Mouse (Mus musculus): ENCODE measurements around the gene Slc39a3.

The Slc39a3 gene

DNA sequence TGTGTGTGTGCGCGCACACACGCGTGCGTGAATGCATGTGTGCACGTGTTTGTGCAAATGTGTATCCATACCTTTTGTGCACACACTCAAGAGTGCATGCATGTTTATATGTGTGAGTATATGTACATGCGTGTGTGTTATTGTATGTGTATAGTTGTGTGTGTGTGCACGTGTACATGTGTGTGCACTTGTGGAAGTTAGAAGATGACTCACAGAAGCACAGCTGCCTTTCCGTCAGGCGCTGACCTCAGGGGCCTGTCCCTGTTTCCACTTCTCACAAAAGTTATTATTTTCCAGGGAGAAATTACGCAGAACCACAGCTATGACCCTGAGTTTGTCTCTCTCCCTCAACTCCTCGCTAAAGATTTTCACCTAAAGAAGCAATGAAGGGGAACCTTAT is 53.0 kb downstream of the Slc39a3 start:
- 94% methylated on average over 12 of the region's 12 CpGs for WGBS

DNA sequence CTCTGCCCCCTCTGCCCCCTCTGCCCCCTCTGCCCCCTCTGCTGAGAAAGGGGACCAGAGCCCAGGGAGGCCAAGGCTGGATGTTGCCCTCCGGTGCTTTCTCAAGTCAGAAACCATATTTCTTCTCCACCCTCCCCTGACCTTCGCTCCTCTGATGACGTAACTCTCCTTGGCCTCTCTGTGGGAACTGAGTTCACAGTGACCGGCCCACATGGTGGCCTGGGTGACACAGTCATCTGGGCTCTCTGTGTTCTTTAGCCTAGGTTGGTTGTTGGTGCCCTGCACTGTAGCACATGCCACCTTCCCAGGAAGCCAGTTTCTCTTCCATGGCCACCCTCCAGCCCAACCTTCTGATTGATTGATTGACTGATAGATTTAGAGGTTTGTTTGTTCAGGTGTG is 54.8 kb downstream of the Slc39a3 start:
- WGBS: 75% methylated on average over 4 of the region's 4 CpGs

DNA sequence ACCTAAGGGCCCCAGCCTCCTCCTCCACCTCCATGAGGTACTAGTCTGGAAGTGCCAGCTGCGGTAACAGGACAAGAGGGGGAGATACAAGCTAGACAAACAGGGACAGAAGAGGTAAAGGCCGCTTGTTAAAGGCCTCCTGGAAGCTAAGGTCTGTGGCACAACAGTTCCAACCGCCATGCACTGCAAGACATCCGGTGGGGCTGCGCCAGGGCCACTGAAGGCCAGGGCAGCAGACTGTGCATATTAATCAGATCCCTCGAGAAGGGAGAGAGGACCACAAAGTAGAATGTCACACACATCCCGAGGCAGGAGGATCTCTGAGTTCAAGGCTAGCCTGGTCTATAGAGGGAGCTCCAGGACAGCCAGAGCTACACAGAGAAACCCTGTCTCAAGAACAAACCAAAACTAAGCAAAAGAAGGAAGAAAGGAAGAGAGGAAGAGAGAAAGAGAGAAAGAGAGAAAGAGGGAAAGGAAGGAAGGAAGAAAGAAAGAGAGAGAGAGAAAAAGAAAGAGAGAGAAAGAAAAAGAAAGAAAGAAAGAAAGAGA is 55.6 kb downstream of the Slc39a3 start:
- 60% methylated on average over 7 of the region's 7 CpGs for WGBS

All from cerebral cortex, adult 2 months (tissue).